Mouse (Mus musculus) lung, postnatal 0 days (tissue): ENCODE measurements around the gene Heatr6.

Experiments
- CTCF ChIP-seq: IDR thresholded peaks from 2 replicates; pipeline ENCODE4 v1.5.1; 2016; ENCODE audit warnings: antibody characterized with exemption, mild to moderate bottlenecking
- EP300 ChIP-seq: IDR thresholded peaks from 2 replicates; pipeline ENCODE4 v1.6.1; 2016; ENCODE audit warnings: antibody characterized with exemption, mild to moderate bottlenecking, control low read depth

- TF ChIP-seq CTCF (no peak), EP300 (no peak)
Measured at GRCm38 (mm10) chr11:83817994-83818393, 64.5 kb downstream of the Heatr6 start.
